Mouse (Mus musculus) brain, adult 2 months (tissue): ENCODE results near the gene Mkrn1.
A peak's percentile ranks its signal among the peaks of the same experiment; 100 is the strongest.
"Not testable (repeated sequence)": the region's sequence is repeated elsewhere in the genome, so short reads cannot be mapped to it uniquely, and the experiment has no call there.

ENCODE experiments used
- DNase-seq: peaks from one replicate; pipeline ENCODE4 v3.0.0; 2011; ENCODE audit warnings: low read depth, low spot score

The Mkrn1 gene

DNA sequence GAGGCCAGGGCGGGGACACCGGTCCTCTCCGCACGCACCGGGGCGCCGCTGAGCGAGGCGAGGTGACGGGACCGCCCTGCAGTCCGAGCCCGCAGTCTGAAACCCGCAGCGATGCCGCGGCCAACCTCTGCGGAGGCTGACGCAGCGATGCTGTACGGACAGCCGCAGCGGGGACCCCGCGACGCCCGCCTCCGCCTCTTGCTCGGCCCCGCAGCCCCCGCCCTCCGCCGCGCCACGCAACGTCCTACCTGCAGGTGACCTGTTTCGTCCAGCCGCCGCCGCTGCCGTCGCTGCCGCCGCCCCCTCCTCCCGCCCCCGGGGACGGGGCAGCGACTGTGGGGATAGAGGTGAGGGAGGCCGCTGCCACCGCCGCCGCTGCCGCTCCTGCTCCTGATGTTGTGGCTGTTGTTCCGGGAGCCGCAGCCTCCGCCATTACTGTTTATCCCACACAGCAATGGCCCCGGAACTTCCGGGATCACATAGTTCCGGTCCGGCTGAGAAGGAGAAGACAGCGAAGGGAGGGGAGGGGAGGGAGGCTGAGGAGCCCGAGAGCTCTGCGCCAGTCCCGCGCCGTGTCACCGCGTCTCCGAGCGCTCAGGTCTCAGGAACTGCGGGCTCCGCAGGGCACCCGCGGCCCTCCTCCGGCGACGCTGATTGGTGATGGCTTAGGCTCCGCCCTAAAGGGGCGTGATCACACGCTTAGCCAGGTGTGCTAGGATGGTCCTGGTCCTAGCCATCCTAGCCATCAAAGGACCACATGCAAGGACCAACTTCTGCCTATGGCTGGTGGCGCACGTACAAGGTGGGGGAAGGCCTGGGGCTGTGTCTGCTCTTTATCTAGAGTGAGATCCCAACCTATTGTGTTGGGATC is at the start of gene Mkrn1:
Mkrn1 (minus strand) TSS at position 612 of the 871 bp plus-strand sequence.
- DNase-seq = peak; percentile 97

- DNase-seq = no peak
Measured at GRCm38 (mm10) chr6:39469427-39469826, 49.2 kb upstream of the Mkrn1 start.

DNA sequence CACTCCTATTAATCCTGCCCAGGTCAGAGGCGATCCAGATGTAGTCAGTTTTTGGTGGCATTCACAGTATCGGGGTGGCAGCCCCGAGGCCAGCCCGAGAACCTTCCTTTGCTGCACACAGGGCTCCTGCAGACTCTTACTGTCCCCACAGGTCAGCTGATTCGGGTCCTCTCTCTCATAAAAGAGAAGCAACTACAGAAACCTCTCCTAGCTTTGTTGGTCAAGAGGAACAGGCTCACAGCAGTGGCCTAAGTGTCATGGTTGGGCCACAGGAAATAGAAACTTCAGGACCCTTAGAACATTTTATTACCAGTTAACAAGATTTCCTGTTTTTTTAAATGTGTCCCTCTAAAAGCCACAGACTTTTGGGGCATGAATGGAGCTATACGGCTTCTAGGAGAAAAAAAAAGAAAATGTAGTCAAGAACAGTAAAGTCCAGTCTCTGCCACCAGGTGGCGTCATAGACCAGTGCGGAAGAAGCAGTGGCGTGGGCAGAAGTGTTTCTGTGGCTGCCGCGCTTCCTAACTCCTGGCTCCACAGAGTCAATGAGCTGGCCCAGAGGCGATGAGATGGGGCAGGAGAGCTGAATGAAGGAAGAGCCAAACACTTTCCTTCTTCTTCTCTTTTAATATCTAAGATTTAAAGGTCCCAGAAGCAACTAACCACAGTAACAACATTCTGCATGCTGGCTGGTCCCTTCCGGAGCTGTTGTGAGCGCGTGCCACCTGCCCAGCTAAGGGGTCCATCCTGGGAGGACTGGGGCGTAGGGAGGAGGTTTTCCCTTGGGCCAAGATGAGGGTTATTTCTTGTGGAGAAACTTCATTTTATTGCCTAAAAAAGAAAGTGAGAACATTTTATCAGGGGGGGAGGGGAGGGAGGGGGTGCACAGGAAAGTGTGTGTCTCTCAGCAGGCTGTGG is 42.6 kb upstream of the Mkrn1 start:
- DNase-seq = peak; percentile 91

DNA sequence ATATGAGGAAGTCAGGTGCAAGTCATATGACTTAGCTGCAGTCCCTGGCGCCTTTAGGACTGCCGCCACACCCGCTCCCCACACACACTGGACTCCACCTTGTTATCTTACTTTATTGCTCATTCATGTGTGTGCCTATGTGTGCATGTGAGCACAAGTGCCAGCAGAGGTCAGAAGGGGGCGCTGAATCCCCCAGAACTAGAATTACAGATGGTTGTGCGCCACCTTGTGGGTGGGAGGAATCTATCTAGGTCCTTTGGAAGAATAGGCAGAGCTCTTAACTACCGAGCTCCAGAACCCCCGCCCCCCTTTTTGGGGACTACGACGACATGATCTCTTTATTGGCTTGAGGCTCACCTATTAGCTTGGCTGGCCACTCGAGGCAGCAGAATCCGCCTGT is 39.8 kb upstream of the Mkrn1 start:
- no peak for DNase-seq

- no peak for DNase-seq
Measured at GRCm38 (mm10) chr6:39455339-39456160, 35.3 kb upstream of the Mkrn1 start.

- DNase-seq = no peak
Measured at GRCm38 (mm10) chr6:39454616-39455015, 34.4 kb upstream of the Mkrn1 start.

DNA sequence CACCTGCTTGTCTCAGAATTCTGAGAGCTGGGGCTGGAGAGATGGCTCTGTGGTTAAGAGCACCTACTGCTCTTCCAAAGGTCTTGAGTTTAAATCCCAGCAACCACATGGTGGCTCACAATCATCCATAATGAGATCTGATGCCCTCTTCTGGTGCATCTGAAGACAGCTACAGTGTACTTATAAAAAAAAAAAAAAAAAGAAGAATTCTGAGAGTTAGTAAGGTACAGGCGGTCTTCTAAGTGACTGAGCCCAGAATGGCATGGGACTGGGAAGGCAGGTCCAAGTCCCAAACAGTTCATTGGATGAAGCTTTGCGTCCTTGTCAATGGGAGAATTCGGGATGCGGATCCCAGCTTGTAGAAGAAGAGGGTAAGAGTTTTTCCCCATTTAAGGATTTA is 33.3 kb upstream of the Mkrn1 start:
- DNase-seq = no peak

GRCm38 (mm10) chr6:39451033-39451432 is 30.8 kb upstream of the Mkrn1 start:
- no peak for DNase-seq

- no peak for DNase-seq
Measured at GRCm38 (mm10) chr6:39450580-39450979, 30.3 kb upstream of the Mkrn1 start.

DNA sequence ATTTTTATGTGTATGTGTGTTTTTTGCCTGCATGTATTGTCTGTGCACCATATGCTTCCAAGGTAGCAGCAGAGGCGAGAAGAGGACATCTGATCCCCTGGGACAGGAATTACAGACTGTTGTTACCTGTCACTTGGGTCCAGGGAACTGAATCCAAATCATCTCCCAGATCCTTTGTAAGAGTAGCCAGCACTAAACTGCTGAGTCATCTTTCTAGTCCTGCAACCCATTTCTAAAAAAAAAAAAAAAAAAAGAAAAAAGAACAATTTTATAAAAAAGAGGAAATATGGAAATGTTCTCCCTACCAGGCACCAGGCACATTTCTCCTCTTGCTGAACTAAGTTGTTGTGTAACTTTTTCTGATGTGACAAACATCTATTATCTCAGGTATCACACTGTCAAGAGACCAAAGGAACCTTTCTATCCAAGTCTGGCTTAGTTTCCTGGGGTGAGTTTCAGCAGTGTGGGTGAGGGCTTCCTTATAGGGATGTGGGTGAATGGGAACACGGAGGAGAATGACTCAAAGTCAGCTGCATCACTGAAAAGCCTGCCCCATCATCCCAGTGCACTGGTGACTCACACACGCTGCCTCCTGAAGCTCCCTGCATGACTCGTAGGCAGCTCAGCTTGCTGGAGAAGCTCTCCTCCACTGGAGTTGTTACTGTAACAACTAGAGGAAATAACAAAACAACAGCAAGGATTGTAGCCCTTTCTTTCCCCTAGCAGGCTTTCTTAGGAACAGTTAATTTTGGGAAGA is 27.3 kb upstream of the Mkrn1 start:
- peak; percentile 96 for DNase-seq

DNA sequence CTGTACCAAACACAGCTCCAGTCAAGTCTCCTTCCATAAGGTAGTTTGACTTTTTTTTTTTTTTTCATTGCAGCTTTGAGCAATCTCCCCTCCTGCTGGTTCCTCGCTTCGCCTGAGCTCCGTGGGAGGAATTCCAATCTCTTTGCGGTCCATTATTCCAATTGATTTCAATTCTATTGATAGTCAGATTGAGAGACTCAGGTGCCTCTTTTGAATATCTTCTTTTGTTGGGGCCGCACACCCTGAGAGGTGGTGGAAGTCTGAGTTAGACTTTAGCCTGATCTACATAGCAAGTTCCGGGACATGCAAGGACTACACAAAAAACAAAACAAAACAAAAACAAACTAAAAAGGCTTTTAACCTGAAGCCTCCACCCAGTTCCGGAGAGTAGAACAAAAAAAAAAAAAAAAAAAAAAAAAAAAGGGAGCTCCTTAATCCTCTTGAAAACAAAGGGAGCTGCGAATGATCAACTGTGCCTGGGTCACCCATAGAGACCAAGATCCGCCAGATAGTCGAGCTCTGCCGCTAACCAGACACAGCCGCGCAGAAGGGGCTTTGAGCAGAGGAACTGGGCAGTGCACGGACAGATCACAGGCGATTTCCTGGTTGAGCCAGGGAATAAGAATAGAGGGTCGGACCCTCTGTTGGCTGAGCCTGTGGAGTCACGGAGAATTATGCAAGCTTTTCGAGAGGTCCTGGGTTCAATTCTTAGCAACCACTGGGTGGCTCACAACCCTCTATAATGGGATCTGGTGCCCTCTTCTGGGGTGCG is 25.7 kb upstream of the Mkrn1 start:
- DNase-seq = no peak

- no peak for DNase-seq
Measured at GRCm38 (mm10) chr6:39442786-39443287, 22.6 kb upstream of the Mkrn1 start.

- DNase-seq = no peak
Measured at GRCm38 (mm10) chr6:39440207-39440606, 19.9 kb upstream of the Mkrn1 start.

GRCm38 (mm10) chr6:39437519-39437918 is 17.3 kb upstream of the Mkrn1 start:
- not testable (repeated sequence) for DNase-seq

- DNase-seq = no peak
Measured at GRCm38 (mm10) chr6:39435875-39436274, 15.6 kb upstream of the Mkrn1 start.

DNA sequence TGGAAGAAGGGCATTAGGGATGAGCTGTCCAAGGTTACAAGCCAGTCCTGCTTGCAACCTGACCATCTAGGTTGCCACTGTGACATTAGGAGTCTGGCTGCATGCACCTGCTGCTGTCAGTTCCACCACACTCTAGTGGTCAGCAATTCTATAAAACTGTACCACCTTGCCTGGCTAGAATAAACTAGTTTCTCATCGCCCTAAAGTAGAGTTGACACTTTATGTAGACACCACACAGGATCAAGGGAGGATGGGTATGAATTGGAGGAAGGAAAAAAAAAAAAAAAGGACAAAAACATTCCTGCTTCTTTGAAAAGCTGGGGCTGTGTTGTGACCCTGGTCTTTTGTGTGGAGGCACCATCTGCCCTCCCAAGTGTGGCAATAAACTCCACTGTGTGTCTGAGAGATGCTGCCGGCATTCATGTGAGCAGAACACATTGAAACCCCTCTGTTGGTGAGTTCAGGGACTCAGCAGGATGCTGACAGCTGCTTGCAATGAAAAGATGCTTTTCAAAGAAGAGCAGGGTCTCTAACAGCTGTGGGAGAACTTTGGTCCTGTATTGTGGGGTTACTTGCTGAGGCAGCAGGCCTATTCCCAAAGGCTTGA is 14.7 kb upstream of the Mkrn1 start:
- DNase-seq = no peak

DNA sequence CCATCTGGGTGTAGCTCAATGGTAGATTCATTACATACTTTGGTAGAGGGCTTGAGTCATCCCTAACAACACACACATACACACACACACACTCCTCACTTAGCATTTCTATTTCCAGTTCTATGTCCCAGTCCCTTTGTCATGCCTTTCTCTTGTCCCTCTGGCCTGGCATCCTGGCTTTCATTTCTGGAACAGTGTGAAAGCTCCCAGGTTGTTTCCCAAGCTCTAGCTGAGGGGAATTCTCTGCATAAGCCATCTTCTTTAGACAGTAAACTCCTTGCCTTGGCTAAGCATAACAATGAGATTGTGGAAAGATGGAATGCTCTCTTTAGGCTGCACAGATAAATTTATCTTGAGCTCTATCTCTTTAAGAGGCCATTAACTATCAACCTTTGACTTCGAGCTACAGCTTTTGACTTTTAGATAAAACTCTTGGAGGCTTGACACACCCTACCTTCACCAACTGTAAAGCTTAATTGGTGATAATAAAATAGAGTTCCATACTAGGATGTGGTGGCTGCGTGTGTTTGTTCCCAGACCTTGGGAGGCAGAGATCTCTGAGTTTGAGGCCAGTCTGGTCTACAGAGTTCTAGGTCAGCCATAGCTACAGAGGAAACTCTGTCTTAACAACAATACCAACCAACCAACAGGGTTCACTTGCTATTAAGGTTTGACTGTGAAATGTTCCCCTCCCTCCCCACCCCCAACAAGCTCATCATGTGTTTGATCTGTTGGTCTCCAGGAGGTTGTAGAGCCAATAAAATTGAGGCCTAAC is 14.0 kb upstream of the Mkrn1 start:
- no peak for DNase-seq

DNA sequence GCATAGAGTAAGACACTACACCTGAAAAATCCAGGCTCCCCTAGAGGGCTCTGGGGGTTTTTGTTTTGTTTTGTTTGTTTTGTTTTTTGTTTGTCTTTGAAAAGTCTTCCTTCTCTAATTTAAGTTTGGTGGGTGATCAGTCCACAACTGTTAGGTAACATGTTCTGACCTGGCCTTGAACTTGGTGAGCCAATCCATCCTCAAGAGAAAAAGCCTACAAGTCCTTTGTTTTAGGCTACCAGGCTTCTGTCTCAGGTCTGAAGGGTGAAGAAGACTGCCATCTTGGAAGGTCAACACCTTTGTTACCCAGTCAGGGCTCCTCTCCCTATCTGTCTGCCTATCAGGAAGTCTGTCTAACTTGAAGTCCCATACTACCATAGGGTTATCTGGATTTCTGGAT is 13.4 kb upstream of the Mkrn1 start:
- no peak for DNase-seq

DNA sequence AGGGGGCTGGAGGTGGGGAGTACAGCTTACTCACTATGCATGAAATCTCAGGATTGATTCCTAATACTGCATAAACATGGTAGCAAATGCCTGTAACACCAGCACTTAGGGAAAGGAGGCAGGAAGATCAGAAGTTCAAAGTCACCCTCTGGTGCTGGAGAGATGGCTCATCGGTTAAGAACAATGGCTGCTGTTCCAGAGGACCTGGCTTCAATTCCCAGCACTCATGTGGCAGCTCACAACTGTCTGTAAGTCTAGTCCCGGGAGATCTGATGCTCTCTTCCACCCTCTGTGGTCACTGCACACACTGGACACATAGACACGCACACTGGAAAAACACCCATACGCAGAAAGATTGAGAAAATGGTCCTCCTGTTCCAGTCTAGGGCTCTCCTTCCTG is 12.9 kb upstream of the Mkrn1 start:
- DNase-seq = no peak
